Mouse (Mus musculus) ovary, adult 2 months (tissue): ENCODE results near the gene Thrap3. TPM values are rescaled to one million over a fixed set of nuclear protein-coding genes. Genes with fewer than 3 reads are reported as not detected.

Experiments
- polyA plus RNA-seq: library from polyadenylated mRNA; depleted of rRNA; stranded (reverse); fragments of >200 nt; gene quantifications from 2 replicates; pipeline ENCODE4 v1.2.3, GENCODE M21; 2012; rRNA removed

The Thrap3 gene
- polyA plus RNA-seq: 43.5 and 50.3 TPM in 2 replicates

GRCm38 (mm10) chr4:126202303-126203181 is at the start of gene Thrap3:
Gene Thrap3, minus strand, starts transcription at chr4:126202760.

GRCm38 (mm10) chr4:126163067-126163659 is 39.4 kb downstream of the Thrap3 start, which contains the start of gene Sh3d21:
Gene Sh3d21, minus strand, starts transcription at chr4:126163491.

GRCm38 (mm10) chr4:126147533-126148160 is 54.9 kb downstream of the Thrap3 start, which contains the start of gene Eva1b:
Gene Eva1b, plus strand, starts transcription at chr4:126147744.

Other genes starting within 250 kb of the Thrap3 start
- gene Csf3r, start 178.2 kb downstream of the Thrap3 start, polyA plus RNA-seq: 4.3 and 4.8 TPM in 2 replicates
- gene Mrps15, start 155.8 kb downstream of the Thrap3 start, polyA plus RNA-seq: 147 and 165 TPM in 2 replicates
- gene Oscp1, start 144.2 kb downstream of the Thrap3 start, polyA plus RNA-seq: 2.8 and 3.6 TPM in 2 replicates
- 49.2 and 58.0 TPM in 2 replicates for gene Lsm10, start 106.1 kb downstream of the Thrap3 start, polyA plus RNA-seq
- 33.4 and 33.9 TPM in 2 replicates for gene Stk40, start 98.8 kb downstream of the Thrap3 start, polyA plus RNA-seq
- 235 and 333 TPM in 2 replicates for gene Eva1b, start 55.0 kb downstream of the Thrap3 start, polyA plus RNA-seq
- gene Sh3d21, start 39.3 kb downstream of the Thrap3 start, polyA plus RNA-seq: 1.5 and 2.4 TPM in 2 replicates
- 76.6 and 112 TPM in 2 replicates for gene Map7d1, start 53.6 kb upstream of the Thrap3 start, polyA plus RNA-seq
- gene Trappc3, start 59.6 kb upstream of the Thrap3 start, polyA plus RNA-seq: 24.0 and 35.8 TPM in 2 replicates
- gene Col8a2, start 84.0 kb upstream of the Thrap3 start, polyA plus RNA-seq: 6.5 and 6.8 TPM in 2 replicates
- 97.0 and 134 TPM in 2 replicates for gene Adprhl2, start 118.9 kb upstream of the Thrap3 start, polyA plus RNA-seq
- 9.9 and 10.5 TPM in 2 replicates for gene Tekt2, start 122.9 kb upstream of the Thrap3 start, polyA plus RNA-seq
- 22.1 and 50.1 TPM in 2 replicates for gene Ago3, start 226.8 kb upstream of the Thrap3 start, polyA plus RNA-seq